Mouse (Mus musculus) stomach, embryonic 16.5 days (tissue): ENCODE data around the gene Atf5. TPM values are rescaled to one million over a fixed set of nuclear protein-coding genes. Genes with fewer than 3 reads are reported as not detected.

ENCODE experiments used
- ATAC-seq: fragments of 200-750 bp; cut with Nextera tagmentation; 2 replicates; pipeline ENCODE4 v1.8.0; 2017; ENCODE audit warnings: moderate number of reproducible peaks, moderate TSS enrichment; ENCODE audit not compliant: insufficient read depth, low FRiP score
- H3K27ac ChIP-seq: fragments of 300-500 bp; sonication (generic); 2 replicates; pipeline ENCODE4 v1.5.1; 2014; ENCODE audit warnings: low read length
- H3K27me3 ChIP-seq: fragments of 300-500 bp; sonication (generic); 2 replicates; pipeline ENCODE4 v1.6.1; 2014; ENCODE audit warnings: low read length, control low read depth, mixed read lengths; ENCODE audit not compliant: control insufficient read depth, insufficient read depth
- H3K36me3 ChIP-seq: fragments of 300-500 bp; sonication (generic); 2 replicates; pipeline ENCODE4 v1.6.1; 2014; ENCODE audit warnings: low read length; ENCODE audit not compliant: control insufficient read depth, insufficient read depth
- H3K4me1 ChIP-seq: fragments of 300-500 bp; sonication (generic); 2 replicates; pipeline ENCODE4 v1.6.1; 2014; ENCODE audit warnings: low read length, control low read depth, mixed read lengths; ENCODE audit not compliant: control insufficient read depth, insufficient read depth
- H3K4me2 ChIP-seq: fragments of 300-500 bp; sonication (generic); 2 replicates; pipeline ENCODE4 v1.6.1; 2014; ENCODE audit warnings: low read depth, low read length, mixed read lengths
- H3K4me3 ChIP-seq: fragments of 300-500 bp; sonication (generic); replicated peaks from 2 replicates; pipeline ENCODE4 v1.5.1; 2014; ENCODE audit warnings: mild to moderate bottlenecking, low read length
- H3K9ac ChIP-seq: fragments of 300-500 bp; sonication (generic); 2 replicates; pipeline ENCODE4 v1.6.1; 2014; ENCODE audit warnings: low read length
- H3K9me3 ChIP-seq: fragments of 300-500 bp; sonication (generic); replicated peaks from 2 replicates; pipeline ENCODE4 v1.6.1; 2016; ENCODE audit warnings: low read length, control low read depth; ENCODE audit not compliant: control insufficient read depth
- WGBS: fragments of 180-500 bp; shearing (Covaris S2); extraction: QIAGEN DNeasy Blood & Tissue Kit; methylation state at CpG from one replicate; pipeline ENCODE4 v1.1.7; 2014; 5-methylcytosine and 5-hydroxymethylcytosine counted together
- polyA plus RNA-seq: library from polyadenylated mRNA; unstranded; fragments of >200 nt; fragmentation: Nextera tagmentation; extraction: Ambion mirVana; gene quantifications from 2 replicates; pipeline ENCODE4 v1.2.1, GENCODE M21; 2015

The Atf5 gene
- polyA plus RNA-seq, 1 experiment from 2014 or later: 4.6 TPM

DNA sequence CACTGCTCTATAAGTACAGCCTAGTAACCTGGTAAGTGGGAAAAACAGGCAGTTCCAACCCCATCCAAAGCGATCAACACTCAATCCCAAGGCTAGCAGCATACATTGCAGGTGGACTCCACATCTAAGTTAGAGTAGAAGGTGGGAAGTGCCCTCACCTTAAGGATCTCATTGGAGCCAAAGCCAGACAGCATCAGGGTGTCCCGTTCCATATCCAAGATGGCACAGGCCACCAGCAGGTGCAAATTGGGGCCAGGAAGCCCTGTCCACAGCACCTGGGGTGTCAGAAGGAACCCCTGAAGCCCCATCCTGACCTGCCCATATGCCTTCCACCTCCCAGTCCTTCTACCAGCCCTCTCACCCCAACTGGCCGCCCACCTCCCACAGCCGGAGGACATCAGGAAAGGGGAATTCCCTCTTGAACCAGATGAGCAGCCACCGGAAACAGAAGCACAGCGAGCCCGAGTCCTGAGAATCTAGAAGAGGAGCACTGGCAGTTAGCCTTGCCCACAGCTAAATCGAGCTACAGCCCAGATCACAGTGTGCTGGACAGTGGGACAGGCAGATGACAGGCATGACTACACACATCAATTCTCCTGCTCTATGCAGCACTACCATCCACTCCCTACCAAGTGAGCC lies 25.5 kb upstream of the Atf5 start:
- no peak overlapping the region for H3K4me2 ChIP-seq
- H3K27me3 ChIP-seq: no peaks in the 10 kb centered on the region; the same call in 1 of the 2 replicates
- no peaks in the 10 kb centered on the region for H3K9me3 ChIP-seq
- H3K9ac ChIP-seq: no peak overlapping the region
- ATAC-seq: no peak
- WGBS: 85% methylated on average over 8 of the region's 8 CpGs
- no peak overlapping the region for H3K4me3 ChIP-seq
- no peak overlapping the region for H3K27ac ChIP-seq
- H3K36me3 ChIP-seq: peaks cover 23% of the 10 kb centered on the region
- H3K4me1 ChIP-seq: peaks cover 10% of the 10 kb centered on the region

DNA sequence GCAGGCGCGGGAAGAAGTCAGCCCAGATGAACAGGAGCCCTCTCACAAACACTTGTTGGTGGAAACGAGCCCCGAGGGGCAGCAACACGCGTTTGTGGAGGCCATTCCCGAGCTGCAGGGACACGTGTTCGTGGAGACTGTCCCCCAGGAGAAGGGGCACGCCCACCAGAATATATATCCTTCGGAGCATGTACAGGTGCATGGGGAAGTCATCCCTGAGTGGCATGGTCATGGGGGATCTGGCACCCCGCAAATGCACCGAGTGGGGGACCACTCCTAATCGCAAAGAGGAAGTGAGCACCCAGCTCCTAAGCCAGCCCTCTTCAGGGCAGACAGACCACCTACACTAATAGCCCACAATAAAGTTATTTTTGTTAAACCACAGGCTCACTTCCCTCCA lies 24.0 kb upstream of the Atf5 start:
- Histone ChIP-seq H3K4me2 (peak overlapping the region; percentile 68; the same call in 1 of the 2 replicates), H3K36me3 (peaks cover 11% of the 10 kb centered on the region; the same call in 1 of the 2 replicates), H3K9ac (no peak overlapping the region), H3K9me3 (no peaks in the 10 kb centered on the region), H3K4me1 (peaks cover 10% of the 10 kb centered on the region), H3K4me3 (no peak overlapping the region), H3K27me3 (no peaks in the 10 kb centered on the region; the same call in 1 of the 2 replicates), H3K27ac (no peak overlapping the region)
- ATAC-seq: no peak
- WGBS: 60% methylated on average over 14 of the region's 14 CpGs

DNA sequence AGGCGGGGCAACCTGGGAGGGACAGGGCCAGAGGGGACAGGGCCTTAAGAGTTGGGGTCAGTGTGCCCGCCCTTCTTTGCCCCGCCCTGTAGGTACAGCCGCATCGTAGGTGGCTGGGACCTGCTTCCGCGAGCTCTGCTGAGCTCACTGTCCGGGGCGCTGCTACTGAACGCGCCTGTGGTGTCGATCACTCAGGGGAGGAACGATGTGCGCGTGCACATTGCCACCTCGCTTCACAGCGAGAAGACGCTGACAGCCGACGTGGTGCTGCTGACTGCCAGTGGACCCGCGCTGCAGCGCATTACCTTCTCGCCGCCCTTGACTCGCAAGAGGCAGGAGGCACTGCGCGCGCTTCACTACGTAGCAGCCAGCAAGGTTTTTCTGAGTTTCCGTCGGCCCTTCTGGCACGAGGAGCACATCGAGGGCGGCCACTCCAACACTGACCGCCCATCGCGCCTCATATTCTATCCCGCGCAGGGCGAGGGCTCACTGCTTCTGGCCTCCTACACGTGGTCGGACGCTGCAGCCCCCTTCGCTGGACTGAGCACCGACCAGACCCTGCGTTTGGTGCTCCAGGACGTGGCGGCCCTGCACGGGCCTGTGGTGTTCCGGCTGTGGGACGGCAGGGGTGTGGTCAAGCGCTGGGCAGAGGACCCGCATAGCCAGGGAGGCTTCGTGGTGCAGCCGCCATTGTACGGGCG lies 23.2 kb upstream of the Atf5 start:
- Histone ChIP-seq H3K36me3 (0 out of 2 replicates have a peak, but pooled peaks cover 8% of the 10 kb centered on the region), H3K27ac (no peak overlapping the region), H3K4me3 (peak overlapping the region; percentile 39), H3K4me2 (peak overlapping the region; percentile 68), H3K9me3 (no peaks in the 10 kb centered on the region), H3K4me1 (peaks cover 10% of the 10 kb centered on the region), H3K27me3 (no peaks in the 10 kb centered on the region; the same call in 1 of the 2 replicates), H3K9ac (peak overlapping the region; percentile 61)
- WGBS: 3% methylated on average over 58 of the region's 58 CpGs
- ATAC-seq: peak; percentile 49; the same call in 1 of the 2 replicates

DNA sequence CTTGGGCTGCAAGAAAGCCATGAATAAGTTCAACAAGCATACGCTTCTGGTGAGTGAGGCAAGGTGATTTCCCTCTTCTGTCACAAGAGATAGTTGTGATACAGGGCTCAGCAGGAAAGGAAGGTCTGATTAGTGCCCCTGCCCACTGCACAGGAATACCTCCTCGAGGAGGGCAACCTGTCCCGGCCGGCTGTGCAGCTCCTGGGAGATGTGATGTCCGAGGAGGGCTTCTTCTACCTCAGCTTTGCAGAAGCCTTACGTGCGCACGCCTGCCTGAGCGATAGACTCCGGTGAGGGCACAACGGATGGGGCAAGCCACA lies 22.7 kb upstream of the Atf5 start:
- peak overlapping the region; percentile 68 for H3K4me2 ChIP-seq
- ATAC-seq: no peak
- 33% methylated on average over 11 of the region's 11 CpGs for WGBS
- peaks cover 11% of the 10 kb centered on the region for H3K4me1 ChIP-seq
- H3K9ac ChIP-seq: peak overlapping the region; percentile 61
- peak overlapping the region; percentile 39 for H3K4me3 ChIP-seq
- no peak overlapping the region for H3K27ac ChIP-seq
- H3K27me3 ChIP-seq: no peaks in the 10 kb centered on the region; the same call in 1 of the 2 replicates
- 0 out of 2 replicates have a peak, but pooled peaks cover 8% of the 10 kb centered on the region for H3K36me3 ChIP-seq
- H3K9me3 ChIP-seq: no peaks in the 10 kb centered on the region

DNA sequence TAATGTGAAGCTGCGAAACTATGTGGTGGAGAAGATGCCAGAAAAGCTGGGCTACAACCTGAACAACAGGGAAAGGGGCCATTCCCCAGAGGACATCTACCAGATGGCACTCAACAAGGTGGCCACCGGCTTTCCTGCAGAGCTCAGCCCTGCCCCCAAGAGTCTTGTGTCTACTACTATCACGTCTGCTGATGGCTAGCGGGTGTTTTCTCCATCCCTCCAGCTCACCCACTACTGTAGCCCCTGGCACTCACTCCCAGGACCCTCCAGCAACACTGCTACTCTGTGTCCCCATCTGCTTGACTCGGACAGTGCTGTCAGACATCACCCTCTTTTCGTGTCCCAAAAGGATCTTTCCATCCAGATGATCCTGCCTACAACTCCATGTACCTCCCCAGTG lies 21.6 kb upstream of the Atf5 start:
- no peaks in the 10 kb centered on the region; the same call in 1 of the 2 replicates for H3K27me3 ChIP-seq
- no peak overlapping the region for H3K27ac ChIP-seq
- WGBS: 79% methylated on average over 6 of the region's 6 CpGs

DNA sequence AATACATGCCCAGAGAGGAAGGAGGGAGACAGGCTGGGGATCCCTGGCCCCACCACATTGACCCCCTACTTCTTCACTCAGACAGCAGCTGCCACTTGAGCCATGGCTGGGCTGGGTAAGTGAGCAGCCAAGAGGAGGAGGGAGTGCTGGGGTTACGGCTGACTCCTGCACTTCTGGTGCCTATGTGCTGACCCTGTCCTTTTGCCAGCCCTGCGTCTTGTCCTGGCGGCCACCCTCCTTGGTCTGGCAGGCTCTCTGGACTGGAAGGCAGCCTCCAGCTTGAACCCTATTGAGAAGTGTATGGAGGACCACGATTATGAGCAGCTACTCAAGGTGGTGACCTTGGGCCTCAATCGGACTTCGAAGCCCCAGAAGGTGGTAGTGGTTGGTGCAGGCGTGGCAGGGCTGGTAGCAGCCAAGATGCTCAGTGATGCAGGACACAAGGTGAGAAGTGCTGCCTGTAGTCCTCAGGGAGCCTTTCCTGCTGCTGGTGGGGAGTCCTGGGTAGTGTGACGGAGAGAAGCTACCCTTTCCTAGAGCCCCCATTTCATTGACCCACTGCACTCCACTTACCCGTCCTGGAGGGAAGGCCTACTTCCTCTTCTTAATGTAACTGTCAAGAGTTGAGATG lies 20.1 kb upstream of the Atf5 start:
- Histone ChIP-seq H3K27ac (no peak overlapping the region), H3K4me3 (no peak overlapping the region), H3K36me3 (no peaks in the 10 kb centered on the region), H3K4me1 (peaks cover 14% of the 10 kb centered on the region), H3K4me2 (no peak overlapping the region), H3K9ac (no peak overlapping the region), H3K27me3 (no peaks in the 10 kb centered on the region; the same call in 1 of the 2 replicates), H3K9me3 (no peaks in the 10 kb centered on the region)
- WGBS: 84% methylated on average over 9 of the region's 9 CpGs
- ATAC-seq: no peak

More for the DNA sequence above, 21.6 kb upstream of the Atf5 start:
- Histone ChIP-seq H3K9ac (no peak overlapping the region), H3K36me3 (0 out of 2 replicates have a peak, but pooled peaks cover 8% of the 10 kb centered on the region), H3K4me3 (no peak overlapping the region), H3K9me3 (no peaks in the 10 kb centered on the region), H3K4me1 (peaks cover 14% of the 10 kb centered on the region), H3K4me2 (no peak overlapping the region)
- ATAC-seq: no peak

DNA sequence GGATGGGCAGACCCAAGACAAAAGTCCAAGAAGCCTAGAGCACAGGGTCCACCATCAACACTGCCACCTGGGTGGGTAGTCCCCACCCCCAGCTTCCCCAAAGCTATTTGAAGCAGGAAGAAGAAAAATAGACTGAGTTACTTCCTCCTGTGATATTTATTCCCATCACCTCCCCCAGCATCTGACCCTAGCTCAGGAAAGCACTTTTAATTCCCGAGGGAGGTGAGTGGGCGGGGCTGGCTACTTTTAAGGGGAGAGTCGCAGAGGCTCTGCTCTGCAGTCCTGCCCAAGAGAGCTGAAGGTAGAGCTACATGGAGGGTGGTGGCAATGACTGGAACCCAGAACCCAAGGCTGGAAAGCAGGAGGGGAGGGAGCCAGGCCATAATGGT lies 19.6 kb upstream of the Atf5 start:
- no peak overlapping the region for H3K27ac ChIP-seq
- H3K9ac ChIP-seq: no peak overlapping the region
- H3K27me3 ChIP-seq: no peaks in the 10 kb centered on the region; the same call in 1 of the 2 replicates
- no peak overlapping the region for H3K4me2 ChIP-seq
- H3K4me1 ChIP-seq: peaks cover 14% of the 10 kb centered on the region
- H3K9me3 ChIP-seq: no peaks in the 10 kb centered on the region
- peaks cover 2% of the 10 kb centered on the region; the same call in 1 of the 2 replicates for H3K36me3 ChIP-seq
- WGBS: 44% methylated on average over 3 of the region's 3 CpGs
- no peak overlapping the region for H3K4me3 ChIP-seq
- no peak for ATAC-seq

DNA sequence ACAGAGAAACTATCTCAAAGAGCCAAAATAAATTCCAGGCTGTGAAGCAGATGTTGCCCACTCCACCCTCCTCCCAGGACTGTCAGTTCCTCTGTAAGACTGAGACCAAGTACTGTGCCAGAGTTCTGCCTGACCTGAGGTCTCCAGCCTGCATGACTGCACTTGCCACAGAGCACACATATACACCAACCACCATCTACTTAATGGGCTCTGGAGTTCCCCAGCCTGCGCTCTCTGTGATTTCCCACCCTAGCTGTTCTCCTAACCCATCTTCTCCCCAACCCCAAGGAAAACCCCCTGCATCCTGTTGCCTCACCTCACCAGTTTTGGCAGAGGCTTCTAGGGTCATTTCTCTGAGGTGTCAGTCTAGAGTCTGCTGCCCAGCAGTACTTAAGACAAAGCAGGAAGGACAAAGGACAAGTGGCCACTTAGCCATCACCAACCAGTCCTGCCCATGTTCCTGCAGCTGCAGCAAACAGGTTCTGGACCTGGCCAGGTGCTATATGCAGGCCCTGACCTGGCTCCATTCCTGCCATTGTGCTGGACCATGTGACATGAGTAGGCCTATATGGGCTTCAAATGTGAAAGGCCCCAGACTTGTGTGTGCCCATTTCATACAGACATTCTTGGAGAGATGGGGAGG lies 19.0 kb upstream of the Atf5 start:
- Histone ChIP-seq H3K27me3 (no peaks in the 10 kb centered on the region; the same call in 1 of the 2 replicates), H3K4me3 (no peak overlapping the region), H3K9me3 (no peaks in the 10 kb centered on the region), H3K36me3 (peaks cover 7% of the 10 kb centered on the region; the same call in 1 of the 2 replicates), H3K4me1 (peaks cover 14% of the 10 kb centered on the region), H3K4me2 (no peak overlapping the region), H3K9ac (no peak overlapping the region), H3K27ac (no peak overlapping the region)
- 88% methylated on average over 1 of the region's 1 CpGs for WGBS
- no peak for ATAC-seq
